Mouse (Mus musculus): Measurements from ENCODE around the gene Magt1. TPM values are rescaled to one million over a fixed set of nuclear protein-coding genes. Genes with fewer than 3 reads are reported as not detected.
"Not testable (repeated sequence)": the region's sequence is repeated elsewhere in the genome, so short reads cannot be mapped to it uniquely, and the experiment has no call there.

Gene Magt1
- polyA plus RNA-seq, 1 experiment from 2014 or later: 46.0 TPM

DNA sequence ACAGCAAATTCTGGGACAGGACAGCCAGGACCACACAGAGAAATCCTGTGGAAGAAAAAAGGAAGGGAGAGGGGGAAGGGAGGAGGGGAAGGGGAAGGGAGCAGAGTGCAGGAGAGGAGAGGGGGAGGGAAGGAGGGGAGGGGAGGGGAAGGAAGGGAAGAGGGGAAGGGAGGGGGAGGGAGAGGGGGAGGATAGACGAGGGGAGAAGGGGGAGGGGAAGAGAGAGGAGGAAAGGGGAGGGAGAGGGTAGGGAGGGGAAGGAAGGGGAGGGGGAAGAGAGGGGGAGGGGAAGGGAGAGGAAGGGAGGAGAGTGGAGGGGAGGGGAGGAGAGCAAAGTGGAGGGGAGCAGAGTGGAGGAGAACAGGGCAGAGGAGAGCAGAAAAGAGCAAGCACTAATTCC lies 87.8 kb downstream of the Magt1 start:
- no peaks in the 10 kb centered on the region for H3K36me3 ChIP-seq
- no peak for ATAC-seq (replicated peaks; ENCODE audit: insufficient number of reproducible peaks, insufficient read depth, low FRiP score, low read depth)
- no peak overlapping the region for H3K27ac ChIP-seq
- no peak overlapping the region for H3K4me2 ChIP-seq
- H3K27me3 ChIP-seq: no peaks in the 10 kb centered on the region
- WGBS: 38% methylated on average over 1 of the region's 1 CpGs
- H3K9ac ChIP-seq: no peak overlapping the region
- H3K4me3 ChIP-seq: no peak overlapping the region
- peaks cover 12% of the 10 kb centered on the region for H3K4me1 ChIP-seq (replicated peaks)
- no peaks in the 10 kb centered on the region for H3K9me3 ChIP-seq (replicated peaks)

DNA sequence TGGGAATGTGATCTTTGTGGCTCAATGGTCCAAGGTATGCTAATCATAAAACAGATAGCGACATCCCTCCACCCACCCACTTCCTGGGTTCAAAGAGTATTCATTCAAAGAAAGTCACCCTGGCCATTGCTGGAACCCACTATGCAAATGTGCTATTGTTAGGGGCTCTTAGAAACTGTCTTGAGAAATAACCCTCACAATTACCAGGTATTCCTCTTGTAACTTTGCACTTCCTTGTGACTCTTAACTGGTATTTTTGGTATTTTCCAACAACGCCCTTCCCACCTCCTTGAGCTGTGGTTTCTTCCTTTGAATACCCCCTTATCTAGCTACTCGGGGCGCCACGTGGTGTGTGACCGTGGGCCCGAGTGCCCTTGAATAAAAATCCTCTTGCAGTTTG lies 88.7 kb downstream of the Magt1 start:
- H3K4me1 ChIP-seq (replicated peaks): peaks cover 12% of the 10 kb centered on the region
- H3K36me3 ChIP-seq; H3K9me3 ChIP-seq (replicated peaks); H3K4me2 ChIP-seq; H3K9ac ChIP-seq; H3K27me3 ChIP-seq; ATAC-seq (replicated peaks; ENCODE audit: insufficient number of reproducible peaks, insufficient read depth, low FRiP score, low read depth); H3K27ac ChIP-seq; H3K4me3 ChIP-seq: not testable (repeated sequence)
- 86% methylated on average over 7 of the region's 7 CpGs for WGBS

- Histone ChIP-seq H3K4me1 (replicated peaks) (peaks cover 5% of the 10 kb centered on the region), H3K9me3 (replicated peaks) (no peaks in the 10 kb centered on the region), H3K27me3 (no peaks in the 10 kb centered on the region), H3K4me2 (no peak overlapping the region), H3K36me3 (no peaks in the 10 kb centered on the region), H3K27ac (no peak overlapping the region), H3K9ac (no peak overlapping the region), H3K4me3 (no peak overlapping the region)
- WGBS: 73% methylated on average over 2 of the region's 2 CpGs
- ATAC-seq (replicated peaks; ENCODE audit: insufficient number of reproducible peaks, insufficient read depth, low FRiP score, low read depth): no peak
Measured at GRCm38 (mm10) chrX:105921421-105921820, 90.3 kb downstream of the Magt1 start.

Other genes with a start within 250 kb of the Magt1 start
- 0.66 and 0.84 TPM in 2 replicates for gene Fgf16, start 247.6 kb downstream of the Magt1 start, polyA plus RNA-seq (2015; fragmentation: Nextera tagmentation; extraction: Ambion mirVana)
- 113 and 118 TPM in 2 replicates for gene Atrx, start 82.5 kb downstream of the Magt1 start, polyA plus RNA-seq (2015; fragmentation: Nextera tagmentation; extraction: Ambion mirVana)
- 728 and 1,044 TPM in 2 replicates for gene Cox7b, start 3.8 kb upstream of the Magt1 start, polyA plus RNA-seq (2015; fragmentation: Nextera tagmentation; extraction: Ambion mirVana)
- 10.6 and 12.6 TPM in 2 replicates for gene Atp7a, start 15.4 kb upstream of the Magt1 start, polyA plus RNA-seq (2015; fragmentation: Nextera tagmentation; extraction: Ambion mirVana)
- 0.43 and 1.3 TPM in 2 replicates for gene Tlr13, start 131.3 kb upstream of the Magt1 start, polyA plus RNA-seq (2015; fragmentation: Nextera tagmentation; extraction: Ambion mirVana)
- gene Pgk1, start 175.2 kb upstream of the Magt1 start, polyA plus RNA-seq (2015; fragmentation: Nextera tagmentation; extraction: Ambion mirVana): 569 and 615 TPM in 2 replicates
- gene Taf9b, start 209.3 kb upstream of the Magt1 start, polyA plus RNA-seq (2015; fragmentation: Nextera tagmentation; extraction: Ambion mirVana): 17.4 and 17.9 TPM in 2 replicates
- gene Fnd3c2, start 243.5 kb upstream of the Magt1 start, polyA plus RNA-seq (2015; fragmentation: Nextera tagmentation; extraction: Ambion mirVana): not detected in 2 replicates

Data from heart, embryonic 15.5 days (tissue).